Mouse (Mus musculus) midbrain, embryonic 14.5 days (tissue): ENCODE measurements at regions not wholly inside any gene's neighbourhood (a gene's known extent, or its start where the extent isn't known, plus 50 kb on each side); places are given as distances from the start of the nearest gene placed in this dataset.

ENCODE experiments used
- ATAC-seq: fragments of 200-750 bp; cut with Nextera tagmentation; 2 replicates; pipeline ENCODE4 v1.8.0; 2017; ENCODE audit warnings: moderate number of reproducible peaks, moderate library complexity; ENCODE audit not compliant: low FRiP score, low TSS enrichment
- DNase-seq: peaks from one replicate; pipeline ENCODE4 v3.0.0-alpha.2; 2015
- H3K27ac ChIP-seq: fragments of 300-500 bp; sonication (generic); replicated peaks from 2 replicates; pipeline ENCODE4 v1.5.1; 2014; ENCODE audit warnings: mild to moderate bottlenecking, low read depth, low read length, moderate library complexity
- H3K27me3 ChIP-seq: fragments of 300-500 bp; sonication (generic); 2 replicates; pipeline ENCODE4 v1.6.1; 2014; ENCODE audit warnings: low read length, control low read depth, mixed read lengths; ENCODE audit not compliant: control insufficient read depth, insufficient read depth
- H3K36me3 ChIP-seq: fragments of 300-500 bp; sonication (generic); 2 replicates; pipeline ENCODE4 v1.6.1; 2014; ENCODE audit warnings: low read length, control low read depth; ENCODE audit not compliant: control insufficient read depth, insufficient read depth
- H3K4me1 ChIP-seq: fragments of 300-500 bp; sonication (generic); 2 replicates; pipeline ENCODE4 v1.6.1; 2014; ENCODE audit warnings: mild to moderate bottlenecking, antibody characterized with exemption, low read length, control low read depth; ENCODE audit not compliant: control insufficient read depth, insufficient read depth
- H3K4me2 ChIP-seq: fragments of 300-500 bp; sonication (generic); 2 replicates; pipeline ENCODE4 v1.6.1; 2014; ENCODE audit warnings: mild to moderate bottlenecking, low read length, moderate library complexity
- H3K4me3 ChIP-seq: fragments of 300-500 bp; sonication (generic); replicated peaks from 2 replicates; pipeline ENCODE4 v1.5.1; 2014; ENCODE audit warnings: low read depth, low read length
- H3K9ac ChIP-seq: fragments of 300-500 bp; sonication (generic); replicated peaks from 2 replicates; pipeline ENCODE4 v1.6.1; 2014; ENCODE audit warnings: mild to moderate bottlenecking, low read length, moderate library complexity
- H3K9me3 ChIP-seq: fragments of 300-500 bp; sonication (generic); 2 replicates; pipeline ENCODE4 v1.6.1; 2016; ENCODE audit warnings: low read length, control low read depth, mixed read lengths; ENCODE audit not compliant: control insufficient read depth
- WGBS: fragments of 180-500 bp; shearing (Covaris S2); extraction: QIAGEN DNeasy Blood & Tissue Kit; methylation state at CpG from one replicate; pipeline ENCODE4 v1.1.7; 2014; 5-methylcytosine and 5-hydroxymethylcytosine counted together

- WGBS: 10% methylated on average over 2 of the region's 2 CpGs
Measured at GRCm38 (mm10) chr3:126491251-126491913, 104.7 kb upstream of the Camk2d start.

GRCm38 (mm10) chr3:126491914-126492265 lies 104.2 kb upstream of the Camk2d start:
- no peak overlapping the region for H3K27ac ChIP-seq
- H3K4me2 ChIP-seq: no peak overlapping the region
- no peak overlapping the region for H3K9ac ChIP-seq
- H3K36me3 ChIP-seq: no peaks in the 10 kb centered on the region
- WGBS: 86% methylated on average over 3 of the region's 3 CpGs
- H3K4me1 ChIP-seq: no peaks in the 10 kb centered on the region
- H3K9me3 ChIP-seq: no peaks in the 10 kb centered on the region
- no peaks in the 10 kb centered on the region for H3K27me3 ChIP-seq
- H3K4me3 ChIP-seq: no peak overlapping the region
- DNase-seq: no peak
- ATAC-seq: no peak

More at GRCm38 (mm10) chr3:126491251-126491913, 104.7 kb upstream of the Camk2d start:
- ATAC-seq (no peak), DNase-seq (peak; percentile 25)
- Histone ChIP-seq H3K4me1 (no peaks in the 10 kb centered on the region), H3K27ac (no peak overlapping the region), H3K27me3 (no peaks in the 10 kb centered on the region), H3K9me3 (no peaks in the 10 kb centered on the region), H3K4me3 (no peak overlapping the region), H3K4me2 (no peak overlapping the region), H3K9ac (no peak overlapping the region), H3K36me3 (no peaks in the 10 kb centered on the region)

GRCm38 (mm10) chr3:126498823-126499222 lies 97.3 kb upstream of the Camk2d start:
- no peak for DNase-seq
- no peak for ATAC-seq
- Histone ChIP-seq H3K9ac (no peak overlapping the region), H3K27me3 (no peaks in the 10 kb centered on the region), H3K4me1 (no peaks in the 10 kb centered on the region), H3K36me3 (no peaks in the 10 kb centered on the region), H3K27ac (no peak overlapping the region), H3K4me2 (no peak overlapping the region), H3K4me3 (no peak overlapping the region), H3K9me3 (no peaks in the 10 kb centered on the region)
- 70% methylated on average over 2 of the region's 2 CpGs for WGBS

- no peaks in the 10 kb centered on the region for H3K36me3 ChIP-seq
- no peaks in the 10 kb centered on the region for H3K9me3 ChIP-seq
- no peak overlapping the region for H3K27ac ChIP-seq
- 88% methylated on average over 2 of the region's 2 CpGs for WGBS
- H3K9ac ChIP-seq: no peak overlapping the region
- no peak for ATAC-seq
- no peak for DNase-seq
- H3K4me1 ChIP-seq: no peaks in the 10 kb centered on the region
- H3K27me3 ChIP-seq: no peaks in the 10 kb centered on the region
- no peak overlapping the region for H3K4me2 ChIP-seq
- no peak overlapping the region for H3K4me3 ChIP-seq
Measured at GRCm38 (mm10) chr3:126500247-126500646, 95.9 kb upstream of the Camk2d start.

- Histone ChIP-seq H3K4me2 (no peak overlapping the region), H3K27me3 (no peaks in the 10 kb centered on the region), H3K4me3 (no peak overlapping the region), H3K27ac (no peak overlapping the region), H3K9ac (no peak overlapping the region), H3K9me3 (no peaks in the 10 kb centered on the region), H3K36me3 (no peaks in the 10 kb centered on the region), H3K4me1 (no peaks in the 10 kb centered on the region)
- WGBS: 96% methylated on average over 2 of the region's 2 CpGs
- DNase-seq: no peak
- ATAC-seq: no peak
Measured at GRCm38 (mm10) chr3:126501826-126502225, 94.3 kb upstream of the Camk2d start.

GRCm38 (mm10) chr3:126505685-126506084 lies 90.4 kb upstream of the Camk2d start:
- Histone ChIP-seq H3K36me3 (no peaks in the 10 kb centered on the region), H3K4me3 (no peak overlapping the region), H3K9ac (no peak overlapping the region), H3K4me1 (no peaks in the 10 kb centered on the region), H3K27me3 (no peaks in the 10 kb centered on the region), H3K4me2 (no peak overlapping the region), H3K27ac (no peak overlapping the region), H3K9me3 (0 out of 2 replicates have a peak, but pooled peaks cover 4% of the 10 kb centered on the region)
- DNase-seq (no peak), ATAC-seq (no peak)
- 77% methylated on average over 1 of the region's 1 CpGs for WGBS

GRCm38 (mm10) chr3:126514842-126515241 lies 81.3 kb upstream of the Camk2d start:
- Histone ChIP-seq H3K4me1 (no peaks in the 10 kb centered on the region), H3K36me3 (no peaks in the 10 kb centered on the region), H3K27ac (no peak overlapping the region), H3K9me3 (no peaks in the 10 kb centered on the region), H3K4me3 (no peak overlapping the region), H3K27me3 (no peaks in the 10 kb centered on the region), H3K9ac (no peak overlapping the region), H3K4me2 (no peak overlapping the region)
- peak; percentile 55 for DNase-seq
- 9% methylated on average over 2 of the region's 2 CpGs for WGBS
- peak; percentile 68; the same call in 1 of the 2 replicates for ATAC-seq

GRCm38 (mm10) chr3:126534118-126534820 lies 61.8 kb upstream of the Camk2d start:
- peak; percentile 51 for DNase-seq

GRCm38 (mm10) chr3:126535340-126535739 lies 60.8 kb upstream of the Camk2d start:
- H3K27ac ChIP-seq: no peak overlapping the region

More at GRCm38 (mm10) chr3:126534118-126534820, 61.8 kb upstream of the Camk2d start:
- Histone ChIP-seq H3K4me1 (no peaks in the 10 kb centered on the region), H3K4me3 (no peak overlapping the region), H3K9ac (no peak overlapping the region), H3K9me3 (no peaks in the 10 kb centered on the region), H3K27ac (no peak overlapping the region), H3K27me3 (no peaks in the 10 kb centered on the region), H3K36me3 (no peaks in the 10 kb centered on the region), H3K4me2 (no peak overlapping the region)
- 58% methylated on average over 7 of the region's 7 CpGs for WGBS
- ATAC-seq: peak; percentile 31; the same call in 1 of the 2 replicates

More at GRCm38 (mm10) chr3:126535340-126535739, 60.8 kb upstream of the Camk2d start:
- DNase-seq: no peak
- Histone ChIP-seq H3K4me1 (no peaks in the 10 kb centered on the region), H3K9me3 (no peaks in the 10 kb centered on the region), H3K27me3 (no peaks in the 10 kb centered on the region), H3K9ac (no peak overlapping the region), H3K4me2 (no peak overlapping the region), H3K36me3 (no peaks in the 10 kb centered on the region), H3K4me3 (no peak overlapping the region)
- no peak for ATAC-seq
